Mouse (Mus musculus) stomach, embryonic 14.5 days (tissue): Measurements from ENCODE around the gene Chd5. TPM values are rescaled to one million over a fixed set of nuclear protein-coding genes. Genes with fewer than 3 reads are reported as not detected.

Experiments used
- ATAC-seq: fragments of 200-750 bp; cut with Nextera tagmentation; 2 replicates; pipeline ENCODE4 v1.8.0; 2017; ENCODE audit warnings: low read depth, moderate TSS enrichment; ENCODE audit not compliant: insufficient number of reproducible peaks, insufficient read depth, low FRiP score
- H3K27ac ChIP-seq: fragments of 300-500 bp; sonication (generic); 2 replicates; pipeline ENCODE4 v1.5.1; 2014; ENCODE audit warnings: mild to moderate bottlenecking, low read length, moderate library complexity, mixed read lengths
- H3K27me3 ChIP-seq: fragments of 300-500 bp; sonication (generic); 2 replicates; pipeline ENCODE4 v1.6.1; 2014; ENCODE audit warnings: low read length, control low read depth, mixed read lengths; ENCODE audit not compliant: control insufficient read depth, insufficient read depth
- H3K36me3 ChIP-seq: fragments of 300-500 bp; sonication (generic); 2 replicates; pipeline ENCODE4 v1.6.1; 2014; ENCODE audit warnings: mild to moderate bottlenecking, control low read depth, low read length, moderate library complexity, mixed read lengths; ENCODE audit not compliant: control insufficient read depth, insufficient read depth
- H3K4me1 ChIP-seq: fragments of 300-500 bp; sonication (generic); 2 replicates; pipeline ENCODE4 v1.6.1; 2014; ENCODE audit warnings: low read length, control low read depth, mixed read lengths; ENCODE audit not compliant: control insufficient read depth, insufficient read depth
- H3K4me2 ChIP-seq: fragments of 300-500 bp; sonication (generic); replicated peaks from 2 replicates; pipeline ENCODE4 v1.6.1; 2014; ENCODE audit warnings: low read depth, low read length, control low read depth
- H3K4me3 ChIP-seq: fragments of 300-500 bp; sonication (generic); 2 replicates; pipeline ENCODE4 v1.5.1; 2014; ENCODE audit warnings: low read depth, low read length, control low read depth
- H3K9ac ChIP-seq: fragments of 300-500 bp; sonication (generic); replicated peaks from 2 replicates; pipeline ENCODE4 v1.6.1; 2014; ENCODE audit warnings: low read depth, mild to moderate bottlenecking, control low read depth, low read length, moderate library complexity, mixed read lengths
- H3K9me3 ChIP-seq: fragments of 300-500 bp; sonication (generic); 2 replicates; pipeline ENCODE4 v1.6.1; 2016; ENCODE audit warnings: low read depth, low read length, control low read depth; ENCODE audit not compliant: control insufficient read depth
- WGBS: fragments of 180-500 bp; shearing (Covaris S2); extraction: QIAGEN DNeasy Blood & Tissue Kit; methylation state at CpG from one replicate; pipeline ENCODE4 v1.1.7; 2014; 5-methylcytosine and 5-hydroxymethylcytosine counted together
- polyA plus RNA-seq: library from polyadenylated mRNA; unstranded; fragments of >200 nt; fragmentation: Nextera tagmentation; extraction: Ambion mirVana; gene quantifications from 2 replicates; pipeline ENCODE4 v1.2.1, GENCODE M21; 2014

Gene Chd5
- polyA plus RNA-seq, 1 experiment from 2014 or later: 0.81 TPM

- H3K9me3 ChIP-seq: no peaks in the 10 kb centered on the region
- H3K4me1 ChIP-seq: no peaks in the 10 kb centered on the region
- H3K9ac ChIP-seq: no peak overlapping the region
- H3K4me3 ChIP-seq: no peak overlapping the region
- H3K36me3 ChIP-seq: no peaks in the 10 kb centered on the region
- 86% methylated on average over 5 of the region's 5 CpGs for WGBS
- no peak for ATAC-seq
- H3K27me3 ChIP-seq: no peaks in the 10 kb centered on the region
- no peak overlapping the region for H3K4me2 ChIP-seq
- H3K27ac ChIP-seq: no peak overlapping the region
These were observed 53.7 kb downstream of the Chd5 start for GRCm38 (mm10) chr4:152392192-152392591.

DNA sequence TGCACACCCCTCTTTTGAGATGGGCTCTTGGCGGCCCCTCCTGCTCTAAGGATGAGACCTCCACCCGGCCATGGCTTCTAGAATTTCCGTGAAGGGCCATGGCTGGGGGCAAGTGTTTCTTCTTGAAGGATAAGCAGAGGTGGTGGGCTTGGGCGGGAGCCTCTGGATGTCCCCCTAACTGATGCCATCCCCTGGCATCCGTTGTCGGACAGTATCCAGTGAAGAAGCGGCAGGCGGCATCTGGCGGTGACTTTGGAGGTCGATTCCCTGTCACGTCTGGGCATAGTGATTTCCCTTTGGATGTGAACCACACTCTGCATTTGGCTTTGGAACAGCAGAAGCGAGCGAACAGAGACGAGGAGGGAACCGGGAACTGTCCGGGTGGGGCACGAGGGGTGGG is 54.2 kb downstream of the Chd5 start:
- Histone ChIP-seq H3K9me3 (no peaks in the 10 kb centered on the region), H3K4me3 (no peak overlapping the region), H3K4me2 (no peak overlapping the region), H3K27me3 (no peaks in the 10 kb centered on the region), H3K27ac (no peak overlapping the region), H3K4me1 (no peaks in the 10 kb centered on the region), H3K9ac (no peak overlapping the region), H3K36me3 (no peaks in the 10 kb centered on the region)
- ATAC-seq: no peak
- WGBS: 84% methylated on average over 17 of the region's 17 CpGs

GRCm38 (mm10) chr4:152398926-152399325 is 60.5 kb downstream of the Chd5 start:
- no peak for ATAC-seq
- H3K4me3 ChIP-seq: no peak overlapping the region
- H3K9me3 ChIP-seq: no peaks in the 10 kb centered on the region
- WGBS: 78% methylated on average over 3 of the region's 3 CpGs
- no peak overlapping the region for H3K27ac ChIP-seq
- no peak overlapping the region for H3K9ac ChIP-seq
- H3K4me2 ChIP-seq: no peak overlapping the region
- no peaks in the 10 kb centered on the region for H3K27me3 ChIP-seq
- H3K36me3 ChIP-seq: no peaks in the 10 kb centered on the region
- no peaks in the 10 kb centered on the region for H3K4me1 ChIP-seq

DNA sequence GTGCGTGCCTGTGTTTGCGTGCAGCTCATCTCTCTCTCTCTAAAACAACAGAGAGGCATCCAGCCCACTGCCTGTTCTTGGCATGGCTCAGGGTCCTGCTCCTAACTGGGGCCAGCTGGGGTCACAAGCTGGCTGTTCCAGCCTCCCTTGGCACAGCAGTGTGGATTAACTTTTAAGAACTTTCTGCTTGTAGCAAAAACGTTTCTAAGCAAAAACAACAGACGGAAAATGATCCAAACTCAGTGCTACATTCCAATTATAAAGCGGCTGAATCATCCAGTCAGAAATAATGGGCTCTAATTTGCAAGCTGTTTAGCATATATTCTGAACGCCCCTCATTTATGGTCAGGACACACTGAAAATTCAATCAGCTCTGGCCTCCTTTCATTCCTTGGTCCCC is 66.7 kb downstream of the Chd5 start:
- Histone ChIP-seq H3K4me2 (no peak overlapping the region), H3K9me3 (no peaks in the 10 kb centered on the region), H3K36me3 (no peaks in the 10 kb centered on the region), H3K27ac (no peak overlapping the region), H3K4me1 (no peaks in the 10 kb centered on the region), H3K4me3 (no peak overlapping the region), H3K27me3 (no peaks in the 10 kb centered on the region), H3K9ac (no peak overlapping the region)
- 74% methylated on average over 6 of the region's 6 CpGs for WGBS
- no peak for ATAC-seq

GRCm38 (mm10) chr4:152405671-152406201 is 67.3 kb downstream of the Chd5 start:
- WGBS: 68% methylated on average over 7 of the region's 7 CpGs
- H3K27ac ChIP-seq: no peak overlapping the region
- H3K9ac ChIP-seq: no peak overlapping the region

GRCm38 (mm10) chr4:152406531-152406930 is 68.1 kb downstream of the Chd5 start:
- Histone ChIP-seq H3K4me1 (no peaks in the 10 kb centered on the region), H3K36me3 (no peaks in the 10 kb centered on the region), H3K27me3 (no peaks in the 10 kb centered on the region), H3K9ac (no peak overlapping the region), H3K9me3 (no peaks in the 10 kb centered on the region), H3K27ac (no peak overlapping the region), H3K4me2 (no peak overlapping the region), H3K4me3 (no peak overlapping the region)
- 79% methylated on average over 8 of the region's 8 CpGs for WGBS
- no peak for ATAC-seq

More at GRCm38 (mm10) chr4:152405671-152406201, 67.3 kb downstream of the Chd5 start:
- H3K9me3 ChIP-seq: no peaks in the 10 kb centered on the region
- no peak for ATAC-seq
- H3K36me3 ChIP-seq: no peaks in the 10 kb centered on the region
- no peaks in the 10 kb centered on the region for H3K4me1 ChIP-seq
- H3K27me3 ChIP-seq: no peaks in the 10 kb centered on the region
- H3K4me3 ChIP-seq: no peak overlapping the region
- H3K4me2 ChIP-seq: no peak overlapping the region

DNA sequence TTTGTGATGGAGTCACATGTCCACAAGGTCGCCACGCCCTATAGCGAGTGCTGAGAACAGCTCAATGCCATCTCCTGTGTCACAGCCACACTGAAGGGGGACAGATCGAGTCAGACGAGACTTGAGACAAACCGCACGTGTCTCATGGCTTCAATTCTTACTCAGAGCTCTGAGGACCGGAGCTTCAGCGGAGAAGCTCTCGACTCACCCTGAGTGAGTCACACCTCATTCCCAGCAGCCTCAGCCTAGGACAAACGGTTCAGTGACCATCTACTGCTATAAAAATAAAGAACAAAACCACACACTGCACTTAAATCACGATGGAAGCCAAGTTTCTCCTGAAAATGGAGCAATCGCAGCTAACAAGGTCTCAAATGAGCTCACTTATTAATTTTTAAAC is 72.5 kb downstream of the Chd5 start:
- H3K27me3 ChIP-seq: no peaks in the 10 kb centered on the region
- H3K9ac ChIP-seq: no peak overlapping the region
- H3K4me3 ChIP-seq: no peak overlapping the region
- WGBS: 82% methylated on average over 13 of the region's 13 CpGs
- no peaks in the 10 kb centered on the region for H3K9me3 ChIP-seq
- no peak overlapping the region for H3K4me2 ChIP-seq
- no peak overlapping the region for H3K27ac ChIP-seq
- no peaks in the 10 kb centered on the region for H3K4me1 ChIP-seq
- no peaks in the 10 kb centered on the region for H3K36me3 ChIP-seq
- no peak for ATAC-seq

- H3K9me3 ChIP-seq: no peaks in the 10 kb centered on the region
- 75% methylated on average over 3 of the region's 3 CpGs for WGBS
- H3K4me3 ChIP-seq: no peak overlapping the region
- H3K27me3 ChIP-seq: no peaks in the 10 kb centered on the region
- ATAC-seq: no peak
- no peak overlapping the region for H3K27ac ChIP-seq
- no peaks in the 10 kb centered on the region for H3K4me1 ChIP-seq
- H3K9ac ChIP-seq: no peak overlapping the region
- no peaks in the 10 kb centered on the region for H3K36me3 ChIP-seq
- H3K4me2 ChIP-seq: no peak overlapping the region
These were observed 74.2 kb downstream of the Chd5 start for GRCm38 (mm10) chr4:152412524-152413080.
